Mouse (Mus musculus) kidney, adult 2 months (tissue): ENCODE results near the gene Slc25a44.

Experiments
- CTCF ChIP-seq: fragments of 200-500 bp; conservative IDR thresholded peaks from 2 replicates; pipeline ENCODE4 v1.5.1; 2011; ENCODE audit warnings: low read depth, mild to moderate bottlenecking, control low read depth, low read length, moderate library complexity, mixed read lengths; ENCODE audit not compliant: insufficient read depth, insufficient read length
- POLR2A ChIP-seq: fragments of 200-500 bp; IDR thresholded peaks from one replicate; pipeline ENCODE4 v1.6.1; 2011; ENCODE audit warnings: low read depth, low read length, control low read depth

DNA sequence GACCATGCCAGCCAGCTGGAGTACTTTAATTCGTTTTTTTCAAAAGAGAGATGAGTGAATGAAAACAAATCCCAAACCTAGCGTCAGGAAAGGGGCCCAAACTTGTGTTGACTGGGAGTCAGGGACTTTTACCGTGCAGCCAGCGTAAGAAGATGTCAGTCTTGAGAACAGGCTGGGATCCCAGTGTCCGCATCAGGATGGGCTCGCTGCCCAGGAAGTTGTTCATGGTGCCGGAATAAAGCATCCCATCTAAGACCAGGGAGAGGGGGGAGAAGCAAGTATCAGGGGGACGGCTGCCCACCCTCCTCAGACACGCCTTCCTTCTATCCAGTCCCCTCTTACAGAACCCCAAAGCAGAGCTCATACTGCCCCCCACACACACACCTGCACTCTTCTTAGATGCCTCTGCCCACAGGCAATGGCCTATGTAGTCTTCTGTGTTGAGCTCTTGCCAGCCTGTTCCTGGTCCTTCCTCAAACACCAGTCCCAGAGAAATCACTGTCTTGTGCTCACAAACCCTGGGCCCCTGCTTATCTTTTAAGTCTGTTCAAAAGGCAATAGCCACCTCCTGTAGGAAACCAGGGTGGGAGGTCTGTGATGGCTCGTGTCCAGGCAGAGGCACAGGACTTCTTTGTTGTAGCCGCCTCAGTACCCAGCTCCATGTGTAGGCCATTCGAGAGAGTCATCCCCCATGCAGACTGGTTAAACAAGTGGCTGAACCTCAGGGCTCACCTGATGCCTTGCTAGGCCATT is 25.6 kb upstream of the Slc25a44 start:
- TF ChIP-seq CTCF, result no peak
- no peak for TF ChIP-seq POLR2A
